Mouse (Mus musculus) heart, embryonic 13.5 days (tissue): ENCODE data around the gene Slc25a3. TPM values are rescaled to one million over a fixed set of nuclear protein-coding genes. Genes with fewer than 3 reads are reported as not detected.

Source experiments
- ATAC-seq: fragments of 200-750 bp; cut with Nextera tagmentation; 2 replicates; pipeline ENCODE4 v1.8.0; 2017; ENCODE audit warnings: moderate TSS enrichment; ENCODE audit not compliant: insufficient number of reproducible peaks, low FRiP score, low TSS enrichment; ENCODE audit errors: extremely low read depth
- H3K27ac ChIP-seq: fragments of 300-500 bp; sonication (generic); replicated peaks from 2 replicates; pipeline ENCODE4 v1.5.1; 2015; ENCODE audit warnings: moderate library complexity, mild to moderate bottlenecking, inconsistent platforms
- H3K27me3 ChIP-seq: fragments of 300-500 bp; sonication (generic); replicated peaks from 2 replicates; pipeline ENCODE4 v1.6.1; 2015; ENCODE audit warnings: mild to moderate bottlenecking, inconsistent platforms
- H3K36me3 ChIP-seq: fragments of 300-500 bp; sonication (generic); 2 replicates; pipeline ENCODE4 v1.6.1; 2015; ENCODE audit warnings: mild to moderate bottlenecking, inconsistent platforms
- H3K4me1 ChIP-seq: fragments of 300-500 bp; sonication (generic); 2 replicates; pipeline ENCODE4 v1.6.1; 2015; ENCODE audit warnings: inconsistent platforms
- H3K4me2 ChIP-seq: fragments of 300-500 bp; sonication (generic); 2 replicates; pipeline ENCODE4 v1.6.1; 2015; ENCODE audit warnings: inconsistent platforms, mild to moderate bottlenecking, moderate library complexity
- H3K4me3 ChIP-seq: fragments of 300-500 bp; sonication (generic); 2 replicates; pipeline ENCODE4 v1.5.1; 2015; ENCODE audit warnings: moderate library complexity, mild to moderate bottlenecking, inconsistent platforms
- H3K9ac ChIP-seq: fragments of 300-500 bp; sonication (generic); 2 replicates; pipeline ENCODE4 v1.6.1; 2015; ENCODE audit warnings: inconsistent platforms, mild to moderate bottlenecking, moderate library complexity
- H3K9me3 ChIP-seq: fragments of 300-500 bp; sonication (generic); 2 replicates; pipeline ENCODE4 v1.6.1; 2016; ENCODE audit warnings: inconsistent platforms
- WGBS: fragments of 180-500 bp; shearing (Covaris S2); methylation state at CpG from one replicate; pipeline ENCODE4 v1.1.7; 2015; ENCODE audit warnings: mixed read lengths; 5-methylcytosine and 5-hydroxymethylcytosine counted together
- polyA plus RNA-seq: library from polyadenylated mRNA; unstranded; fragments of >200 nt; fragmentation: Nextera tagmentation; extraction: Ambion mirVana; gene quantifications from 2 replicates; pipeline ENCODE4 v1.2.1, GENCODE M21; 2015

The Slc25a3 gene
- polyA plus RNA-seq, 1 experiment from 2014 or later: 801 TPM

DNA sequence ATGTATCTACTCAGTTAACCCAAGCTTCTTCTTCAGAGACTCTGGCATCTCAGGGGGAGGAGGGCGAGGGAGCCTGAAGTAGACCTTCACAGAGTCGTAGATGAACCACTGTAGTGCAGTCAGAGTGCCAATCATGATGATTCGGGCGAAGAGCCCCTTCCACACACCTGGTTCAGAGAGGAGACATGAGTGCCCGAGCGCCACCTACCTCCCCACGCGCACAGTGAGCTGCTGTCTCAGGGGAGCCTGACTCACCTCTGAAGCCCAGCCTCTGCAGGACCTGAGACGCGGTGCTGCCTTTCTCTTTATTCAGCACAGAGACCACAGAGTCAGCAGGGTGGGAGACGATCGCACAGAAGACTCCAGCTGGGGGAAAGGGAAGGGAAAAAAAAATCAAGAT, 6.9 kb downstream of the Slc25a3 start:
- 86% methylated on average over 12 of the region's 12 CpGs for WGBS
- H3K9ac ChIP-seq: no peak overlapping the region
- no peak for ATAC-seq

DNA sequence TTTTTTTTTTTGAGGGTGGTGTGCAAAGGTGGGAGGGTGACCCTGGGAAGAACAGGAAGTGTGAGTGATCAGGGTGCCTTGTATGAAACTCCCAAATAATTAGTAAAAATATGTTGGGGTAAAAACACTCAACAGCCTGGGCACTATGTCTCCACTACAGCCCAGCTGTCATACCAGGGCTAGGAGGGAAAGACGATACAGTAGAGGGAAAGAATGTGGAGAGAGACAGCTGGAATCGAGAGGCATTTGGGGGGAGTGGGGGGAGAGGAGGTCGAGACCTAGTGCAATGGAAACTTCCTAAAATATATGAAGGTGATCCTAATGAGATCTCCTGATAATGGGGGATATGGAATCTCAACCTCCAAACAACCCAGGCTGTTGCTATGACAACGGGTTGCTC, 14.0 kb downstream of the Slc25a3 start:
- Histone ChIP-seq H3K9ac (no peak overlapping the region), H3K36me3 (peaks cover 32% of the 10 kb centered on the region), H3K27me3 (no peaks in the 10 kb centered on the region), H3K9me3 (peaks cover 6% of the 10 kb centered on the region), H3K27ac (no peak overlapping the region), H3K4me2 (no peak overlapping the region), H3K4me3 (no peak overlapping the region), H3K4me1 (no peaks in the 10 kb centered on the region)
- 67% methylated on average over 4 of the region's 4 CpGs for WGBS
- ATAC-seq: no peak

More for the DNA sequence above, 6.9 kb downstream of the Slc25a3 start:
- Histone ChIP-seq H3K4me3 (no peak overlapping the region), H3K27me3 (no peaks in the 10 kb centered on the region), H3K27ac (no peak overlapping the region), H3K36me3 (peaks cover 97% of the 10 kb centered on the region), H3K9me3 (peaks cover 3% of the 10 kb centered on the region; the same call in 1 of the 2 replicates), H3K4me2 (no peak overlapping the region), H3K4me1 (peaks cover 16% of the 10 kb centered on the region)

DNA sequence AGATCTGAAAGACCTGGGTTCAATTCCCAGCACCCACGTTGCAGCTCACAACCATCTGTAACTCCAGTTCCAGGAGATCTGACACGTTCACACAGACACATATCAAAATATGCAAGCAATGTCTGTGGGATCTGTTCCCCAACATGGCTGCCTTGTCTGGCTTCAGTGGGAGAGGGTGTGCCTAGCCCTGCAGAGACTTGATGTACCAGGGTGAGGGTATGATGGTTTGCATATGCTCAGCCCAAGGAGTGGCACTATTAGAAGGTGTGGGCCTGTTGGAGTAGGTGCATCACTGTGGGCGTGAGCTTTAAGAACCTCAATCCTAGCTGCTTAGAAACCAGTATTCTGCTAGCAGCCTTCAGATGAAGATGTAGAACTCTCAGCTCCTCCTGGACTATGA, 17.9 kb downstream of the Slc25a3 start:
- H3K4me3 ChIP-seq: no peak overlapping the region
- peaks cover 2% of the 10 kb centered on the region for H3K9me3 ChIP-seq
- no peak overlapping the region for H3K4me2 ChIP-seq
- H3K9ac ChIP-seq: no peak overlapping the region
- H3K27ac ChIP-seq: no peak overlapping the region
- WGBS: 72% methylated on average over 3 of the region's 3 CpGs
- H3K4me1 ChIP-seq: no peaks in the 10 kb centered on the region
- H3K27me3 ChIP-seq: no peaks in the 10 kb centered on the region
- H3K36me3 ChIP-seq: peaks cover 19% of the 10 kb centered on the region
- no peak for ATAC-seq

DNA sequence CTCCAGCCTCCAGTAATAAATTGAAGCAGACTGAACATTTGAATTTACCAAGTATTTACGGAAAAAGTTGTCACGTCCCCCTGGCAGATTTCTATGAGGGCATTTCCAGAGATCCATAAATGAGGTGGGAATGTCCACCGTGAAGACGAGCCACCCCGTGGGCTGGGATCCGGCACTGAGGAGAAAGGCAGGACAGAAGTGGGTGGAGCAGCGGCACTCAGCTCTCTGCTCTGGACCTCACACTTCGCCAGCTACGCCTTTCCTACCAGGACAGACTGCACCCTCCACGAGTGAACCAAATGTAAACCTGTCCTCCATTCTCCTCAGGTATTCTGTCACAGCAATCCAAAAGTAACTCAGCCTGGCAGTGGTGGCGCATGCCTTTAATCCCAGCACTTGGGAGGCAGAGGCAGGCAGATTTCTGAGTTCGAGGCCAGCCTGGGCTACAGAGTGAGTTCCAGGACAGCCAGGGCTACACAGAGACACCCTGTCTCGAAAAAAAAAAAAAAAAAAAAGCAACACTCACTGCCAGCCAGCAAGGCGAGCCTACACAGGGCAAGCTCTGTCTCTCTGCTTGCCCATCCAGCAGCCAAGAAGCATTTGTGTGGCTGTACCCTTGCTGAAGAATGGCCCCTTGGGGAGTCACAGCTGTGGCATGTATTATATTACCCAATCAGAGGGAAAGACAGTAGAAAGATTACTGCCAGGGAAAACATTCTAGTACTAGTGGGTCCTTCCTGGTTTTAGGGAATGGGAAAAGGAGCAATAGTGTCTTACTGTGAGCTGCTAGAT, 20.9 kb downstream of the Slc25a3 start:
- ATAC-seq: no peak

DNA sequence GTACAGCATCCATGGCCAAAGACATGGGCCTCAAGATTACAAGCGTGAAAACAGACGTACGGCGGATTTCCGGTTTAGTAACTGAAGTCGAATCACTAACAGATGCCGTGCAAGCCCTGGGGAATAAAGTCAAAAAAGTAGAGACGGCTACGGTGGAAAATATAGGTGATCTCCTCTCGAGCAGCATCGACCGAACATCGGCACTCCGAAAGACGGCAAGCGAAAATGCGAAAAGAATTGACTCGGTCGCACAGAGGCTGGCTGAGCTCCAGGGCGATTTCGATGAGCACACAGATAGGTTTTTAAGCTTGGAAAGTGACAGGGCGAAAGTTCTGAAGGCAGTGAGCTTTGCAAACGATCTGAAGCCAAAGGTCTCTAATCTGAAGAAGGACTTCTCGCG, 21.9 kb downstream of the Slc25a3 start:
- no peak for ATAC-seq
- 92% methylated on average over 25 of the region's 25 CpGs for WGBS
- H3K27me3 ChIP-seq: no peaks in the 10 kb centered on the region

More for the DNA sequence above, 20.9 kb downstream of the Slc25a3 start:
- Histone ChIP-seq H3K9me3 (no peaks in the 10 kb centered on the region; the same call in 1 of the 2 replicates), H3K27me3 (no peaks in the 10 kb centered on the region), H3K9ac (no peak overlapping the region), H3K27ac (no peak overlapping the region), H3K4me1 (no peaks in the 10 kb centered on the region), H3K36me3 (peaks cover 40% of the 10 kb centered on the region), H3K4me2 (no peak overlapping the region), H3K4me3 (no peak overlapping the region)
- WGBS: 82% methylated on average over 14 of the region's 14 CpGs

DNA sequence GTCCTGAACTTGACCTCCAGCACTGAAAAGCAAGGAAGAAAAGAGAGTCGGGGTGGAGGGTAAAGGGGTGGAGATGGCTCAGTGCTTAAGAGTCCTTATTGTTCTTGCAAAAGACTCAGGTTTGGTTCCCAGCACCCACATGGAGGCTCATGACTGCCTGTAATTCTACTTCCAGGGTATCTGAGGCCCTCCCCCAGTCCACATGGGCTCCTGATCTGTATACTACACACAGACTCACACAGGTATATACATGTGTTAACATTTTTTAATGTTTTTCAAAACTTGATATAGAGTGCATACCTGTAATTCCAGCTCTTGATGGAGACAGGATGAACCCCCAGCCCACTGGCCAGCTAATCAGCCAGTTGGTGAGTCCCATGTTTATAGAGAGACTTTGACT, 23.8 kb downstream of the Slc25a3 start:
- no peak overlapping the region for H3K9ac ChIP-seq
- WGBS: 86% methylated on average over 1 of the region's 1 CpGs
- H3K4me1 ChIP-seq: no peaks in the 10 kb centered on the region
- peaks cover 59% of the 10 kb centered on the region for H3K36me3 ChIP-seq
- no peaks in the 10 kb centered on the region for H3K27me3 ChIP-seq
- no peak for ATAC-seq
- H3K9me3 ChIP-seq: no peaks in the 10 kb centered on the region
- H3K4me2 ChIP-seq: no peak overlapping the region
- H3K27ac ChIP-seq: no peak overlapping the region
- no peak overlapping the region for H3K4me3 ChIP-seq

More for the DNA sequence above, 21.9 kb downstream of the Slc25a3 start:
- Histone ChIP-seq H3K36me3 (peaks cover 48% of the 10 kb centered on the region), H3K27ac (no peak overlapping the region), H3K4me3 (no peak overlapping the region), H3K9ac (no peak overlapping the region), H3K4me1 (no peaks in the 10 kb centered on the region), H3K9me3 (no peaks in the 10 kb centered on the region; the same call in 1 of the 2 replicates), H3K4me2 (no peak overlapping the region)

DNA sequence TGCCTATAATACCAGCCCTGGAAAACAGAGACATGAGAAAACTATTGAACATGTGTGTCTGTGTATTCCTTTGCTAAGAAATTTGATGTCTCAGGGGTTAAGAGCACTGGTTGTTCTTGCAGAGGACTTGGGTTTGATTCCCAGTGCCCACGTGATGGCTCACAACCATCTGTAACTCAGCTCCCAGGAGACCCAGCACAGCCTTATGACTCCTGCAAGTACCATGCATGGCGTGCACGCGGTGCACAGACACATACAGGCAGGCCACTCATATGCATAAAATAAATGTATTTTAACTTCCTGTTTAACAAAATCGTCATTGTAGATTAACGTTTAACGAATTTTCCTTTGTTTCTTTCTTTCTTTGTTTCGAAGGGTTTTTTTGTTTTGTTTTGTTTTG, 25.8 kb downstream of the Slc25a3 start:
- ATAC-seq: no peak
- no peak overlapping the region for H3K27ac ChIP-seq
- H3K36me3 ChIP-seq: peaks cover 76% of the 10 kb centered on the region
- H3K9ac ChIP-seq: no peak overlapping the region
- H3K4me3 ChIP-seq: no peak overlapping the region
- no peaks in the 10 kb centered on the region for H3K4me1 ChIP-seq
- no peaks in the 10 kb centered on the region for H3K9me3 ChIP-seq
- 88% methylated on average over 8 of the region's 8 CpGs for WGBS
- no peaks in the 10 kb centered on the region for H3K27me3 ChIP-seq
- no peak overlapping the region for H3K4me2 ChIP-seq

DNA sequence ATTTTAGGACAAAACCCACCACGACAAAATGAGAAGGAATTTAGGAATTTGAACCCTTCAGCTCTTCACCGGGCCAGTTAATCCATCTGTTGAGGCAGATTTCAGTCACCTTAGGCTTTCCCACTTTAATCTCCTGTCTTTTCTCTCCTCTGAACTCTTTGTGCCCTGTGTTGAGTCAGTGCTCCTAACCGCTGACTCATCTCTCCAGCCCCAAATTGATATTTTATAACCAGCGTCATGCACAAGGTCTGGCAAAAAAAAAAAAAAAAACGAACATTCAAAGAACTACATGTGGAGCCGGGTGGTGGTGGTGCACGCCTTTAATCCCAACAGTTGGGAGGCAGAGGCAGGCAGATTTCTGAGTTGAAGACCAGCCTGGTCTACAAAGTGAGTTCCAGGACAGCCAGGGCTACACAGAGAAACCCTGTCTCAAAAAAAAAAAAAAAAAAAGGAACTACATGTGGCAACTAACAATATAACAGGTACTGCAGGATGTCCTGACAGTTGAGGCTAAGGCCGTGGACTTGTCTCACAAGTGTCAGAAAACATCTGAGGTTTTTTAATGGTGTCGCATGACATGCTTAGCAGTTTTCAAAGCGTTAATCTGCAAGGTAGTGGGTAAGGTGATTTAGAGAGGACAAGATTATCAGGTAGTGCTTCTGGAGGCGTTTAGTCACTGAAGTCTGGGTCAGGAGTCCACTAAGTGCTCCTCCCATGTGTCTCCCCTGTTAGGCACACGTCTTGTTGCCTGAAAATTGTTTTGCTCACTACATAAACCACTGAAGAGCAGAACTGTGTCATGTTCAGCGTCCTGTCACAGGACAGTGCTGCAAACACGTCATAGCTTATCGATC, 29.4 kb downstream of the Slc25a3 start:
- 81% methylated on average over 15 of the region's 15 CpGs for WGBS
- no peak overlapping the region for H3K4me2 ChIP-seq
- no peak overlapping the region for H3K27ac ChIP-seq
- H3K4me1 ChIP-seq: no peaks in the 10 kb centered on the region
- no peak overlapping the region for H3K9ac ChIP-seq
- no peak overlapping the region for H3K4me3 ChIP-seq
- H3K36me3 ChIP-seq: peaks cover 52% of the 10 kb centered on the region
- H3K27me3 ChIP-seq: no peaks in the 10 kb centered on the region
- no peak for ATAC-seq
- no peaks in the 10 kb centered on the region for H3K9me3 ChIP-seq

DNA sequence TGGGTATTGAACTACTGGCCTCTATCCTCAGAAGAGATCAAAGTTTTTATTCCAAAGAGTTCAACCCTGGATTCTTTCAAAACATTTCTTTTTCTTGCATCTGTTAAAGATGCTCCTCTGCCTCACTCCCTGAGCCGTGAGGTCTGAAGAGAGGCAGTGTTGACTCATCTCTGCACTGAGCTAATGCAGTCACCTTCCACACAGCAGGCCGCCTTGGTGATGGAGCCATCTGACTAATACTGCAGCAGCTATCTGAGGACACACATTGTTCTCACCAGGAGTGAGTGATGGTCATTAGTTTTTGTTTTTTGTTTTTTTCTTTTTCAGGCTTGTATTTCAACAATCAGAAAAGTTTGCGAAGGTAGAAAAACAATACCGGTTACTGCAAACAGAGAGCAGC, 31.0 kb downstream of the Slc25a3 start:
- H3K9me3 ChIP-seq: no peaks in the 10 kb centered on the region
- no peak overlapping the region for H3K4me2 ChIP-seq
- peaks cover 42% of the 10 kb centered on the region for H3K36me3 ChIP-seq
- H3K4me1 ChIP-seq: no peaks in the 10 kb centered on the region
- 83% methylated on average over 4 of the region's 4 CpGs for WGBS
- no peaks in the 10 kb centered on the region for H3K27me3 ChIP-seq
- no peak overlapping the region for H3K27ac ChIP-seq
- H3K4me3 ChIP-seq: no peak overlapping the region
- ATAC-seq: no peak
- no peak overlapping the region for H3K9ac ChIP-seq

DNA sequence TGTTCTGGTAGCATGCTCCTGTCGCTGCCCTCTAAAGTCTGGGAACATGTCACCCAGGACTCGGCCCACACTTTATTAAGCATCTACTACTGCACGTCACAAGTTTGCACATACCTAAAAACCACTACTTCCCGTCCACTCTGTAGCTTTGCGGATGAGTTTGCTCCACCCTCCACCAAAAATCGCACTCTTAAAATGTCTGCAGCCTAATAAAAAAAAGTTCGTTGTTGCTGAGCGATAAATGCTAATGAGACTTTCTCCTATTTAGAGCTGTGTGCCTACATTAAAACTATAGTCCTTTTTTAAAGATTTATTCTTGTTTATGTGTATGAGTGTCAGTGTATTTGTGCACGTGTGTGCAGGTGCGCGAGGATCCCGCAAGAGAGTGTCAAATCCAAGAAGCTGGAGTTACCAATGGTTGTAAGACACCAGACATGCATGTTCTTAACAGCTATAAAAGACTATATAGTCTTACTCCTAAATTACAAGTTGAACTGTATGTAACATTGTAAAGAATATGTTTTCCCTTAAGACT, 40.4 kb downstream of the Slc25a3 start:
- no peak for ATAC-seq

More for the DNA sequence above, 40.4 kb downstream of the Slc25a3 start:
- Histone ChIP-seq H3K4me2 (peak overlapping the region; percentile 74), H3K4me3 (peak overlapping the region; percentile 97), H3K4me1 (peaks cover 17% of the 10 kb centered on the region), H3K36me3 (peaks cover 19% of the 10 kb centered on the region), H3K9ac (peak overlapping the region; percentile 88), H3K27me3 (no peaks in the 10 kb centered on the region), H3K9me3 (no peaks in the 10 kb centered on the region), H3K27ac (peak overlapping the region; percentile 83)
- 46% methylated on average over 12 of the region's 12 CpGs for WGBS
